Mouse (Mus musculus): ENCODE results near the gene Kif16b.
A peak's percentile ranks its signal among the peaks of the same experiment; 100 is the strongest.

GRCm38 (mm10) chr2:142859452-142859851, 41.9 kb downstream of the Kif16b start:
- TF ChIP-seq EP300 (optimal IDR thresholded peaks at IDR 0.05) (no peak), CTCF (IDR thresholded peaks at IDR 0.05; ENCODE audit: low read depth) (peak; percentile 96)
